Mouse (Mus musculus) heart, postnatal 10 days (tissue): ENCODE measurements around the gene Chl1. TPM values are rescaled to one million over a fixed set of nuclear protein-coding genes. Genes with fewer than 3 reads are reported as not detected.

ENCODE experiments used
- DNase-seq, 2 experiments: peaks; one replicate each; pipeline ENCODE4 v3.0.0; 2021
- intact Hi-C: fragments of 180-260 bp; cut with DNase I; formaldehyde crosslinking; loops from one replicate; pipeline ENCODE4 v1.15.1; 2025
- total RNA-seq, 2 experiments: library from RNA; stranded (reverse); gene quantifications; 2 replicates each; pipeline ENCODE4 v1.2.3; 2021

Gene Chl1
- total RNA-seq, 2 experiments from 2014 or later = 0.47 to 0.89 TPM

GRCm38 (mm10) chr6:103766830-103767229, 256.4 kb downstream of the Chl1 start:
- no peak for DNase-seq
- intact Hi-C loops = no loop called here

GRCm38 (mm10) chr6:103781058-103781457, 270.7 kb downstream of the Chl1 start:
- intact Hi-C loops = no loop called here
- no peak for DNase-seq

DNA sequence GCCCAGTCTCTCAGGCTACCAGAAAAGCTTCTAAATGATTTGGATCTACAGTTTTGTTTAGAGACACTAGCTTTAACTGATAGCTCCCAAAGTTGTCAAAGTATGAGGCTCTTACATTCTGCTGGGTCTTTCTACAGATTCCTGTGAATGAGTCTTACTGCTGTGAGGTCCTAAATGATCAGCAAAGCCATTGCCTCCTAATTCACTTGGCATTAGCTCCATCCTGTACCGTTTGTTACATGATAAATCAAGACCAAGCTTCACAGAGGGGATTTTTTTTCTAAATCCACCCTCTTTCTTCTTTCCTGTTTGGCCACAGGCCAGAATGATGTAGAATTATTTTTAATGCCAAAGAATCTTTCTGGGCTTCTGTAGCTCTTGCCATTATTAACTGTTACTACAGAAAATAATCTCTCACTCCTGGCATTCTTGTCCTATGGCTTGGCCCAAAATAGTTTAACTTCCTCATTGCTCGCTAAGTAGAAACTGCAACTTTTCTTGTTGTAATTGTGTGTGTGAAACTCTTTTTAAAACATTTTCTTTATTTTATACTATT, 280.8 kb downstream of the Chl1 start:
- no peak for DNase-seq

DNA sequence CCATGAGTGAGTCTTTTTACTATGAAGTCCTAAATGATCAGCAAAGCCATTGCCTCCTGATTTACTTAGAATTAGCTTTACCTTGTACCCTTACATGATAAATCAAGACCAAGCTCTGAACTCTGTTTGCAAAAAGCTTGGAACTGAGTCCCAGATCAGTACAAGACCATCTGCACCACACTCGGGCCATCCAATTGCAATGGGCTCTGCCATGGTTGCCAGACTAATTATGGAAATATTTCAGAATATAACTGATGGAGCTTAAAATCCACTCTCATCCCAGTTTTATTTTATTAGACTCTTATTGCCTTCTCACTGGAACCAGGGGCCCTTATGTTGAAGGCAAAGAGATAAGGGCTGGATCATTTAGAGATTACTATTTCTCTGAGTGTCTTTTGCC, 284.9 kb downstream of the Chl1 start:
- intact Hi-C loops = no loop called here

More for the DNA sequence above, 280.8 kb downstream of the Chl1 start:
- intact Hi-C loops = no loop called here

More for the DNA sequence above, 284.9 kb downstream of the Chl1 start:
- no peak for DNase-seq
